Mouse (Mus musculus): ENCODE data around the gene Tmem44.
"Not testable (repeated sequence)": the region's sequence is repeated elsewhere in the genome, so short reads cannot be mapped to it uniquely, and the experiment has no call there.

Gene Tmem44

DNA sequence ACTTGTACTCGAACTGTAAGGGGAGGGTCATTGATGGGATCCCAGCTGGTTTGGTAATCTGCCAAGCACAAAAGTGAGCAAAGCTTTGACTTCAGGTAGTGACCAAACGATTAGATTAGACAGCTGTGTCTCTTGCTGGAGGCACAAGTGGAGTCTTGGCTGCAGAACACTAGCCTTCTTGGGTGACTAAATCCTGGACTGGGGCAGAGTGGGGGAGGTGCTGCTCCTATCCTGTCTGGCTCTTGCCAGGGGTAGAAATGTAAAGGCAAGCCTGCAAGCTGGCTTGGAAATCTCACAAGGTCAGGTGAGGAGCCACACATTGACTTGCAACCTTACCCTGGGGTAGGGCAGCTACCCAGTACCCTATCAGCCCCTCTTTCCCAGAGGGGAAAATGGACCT is 59.9 kb downstream of the Tmem44 start:
- DNase-seq, result no peak

DNA sequence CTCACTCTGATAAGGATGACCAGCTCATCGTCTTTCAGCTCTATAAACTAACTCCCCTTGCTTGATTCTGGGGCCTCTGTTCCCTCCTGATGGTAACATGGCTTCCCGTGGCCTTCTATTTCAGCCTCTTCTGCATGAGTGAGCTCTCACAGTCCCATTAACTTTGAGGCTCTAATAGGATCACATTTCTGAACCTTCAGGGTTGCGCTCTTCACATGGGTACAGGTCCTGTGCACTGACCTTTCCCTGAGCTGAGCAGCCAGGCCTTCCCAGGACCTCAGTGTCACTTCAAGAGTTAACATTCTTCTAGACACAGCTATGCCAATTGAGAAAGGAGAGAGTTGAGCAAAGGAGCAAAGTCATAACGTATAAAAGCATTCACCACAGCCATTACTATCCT is 60.3 kb downstream of the Tmem44 start:
- DNase-seq, result no peak

DNA sequence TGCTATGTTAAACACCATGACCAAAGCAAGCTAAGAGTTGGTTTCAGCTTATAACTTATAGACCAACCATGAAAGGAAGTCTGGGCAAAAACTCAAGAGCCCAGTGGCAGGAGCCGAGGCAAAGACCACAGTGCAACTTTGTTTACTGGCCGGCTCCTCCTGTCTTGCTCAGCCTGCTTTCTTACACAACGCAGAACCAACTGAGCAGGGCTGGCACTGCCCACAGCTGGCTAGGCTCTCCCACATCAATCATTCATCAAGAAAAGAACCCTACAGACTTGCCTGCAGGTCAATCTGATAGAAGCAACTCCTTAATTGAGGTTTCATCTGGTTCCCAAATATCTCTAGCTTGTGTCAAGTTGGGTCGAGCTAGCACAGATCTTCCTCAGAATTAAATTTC is 61.0 kb downstream of the Tmem44 start:
- DNase-seq, result no peak

DNA sequence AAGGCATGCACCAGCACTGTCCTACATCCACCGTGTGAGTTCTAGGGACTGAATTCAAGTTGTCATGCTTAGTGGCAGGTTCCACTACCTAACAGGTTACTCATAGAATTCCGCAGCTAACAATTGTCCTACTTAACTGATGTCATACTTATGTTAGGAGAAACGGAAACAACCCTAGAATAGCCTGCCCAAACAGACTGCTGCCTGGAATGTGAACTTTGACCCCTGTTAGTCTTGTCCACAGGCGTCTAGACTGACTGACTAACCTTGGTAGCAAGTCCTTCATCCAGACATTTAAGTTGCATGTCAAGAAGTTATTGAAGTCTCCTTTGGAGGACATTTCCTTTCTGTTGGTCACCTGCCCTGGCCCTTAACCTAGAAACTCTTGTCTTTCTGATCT is 64.1 kb downstream of the Tmem44 start:
- DNase-seq, result no peak

DNA sequence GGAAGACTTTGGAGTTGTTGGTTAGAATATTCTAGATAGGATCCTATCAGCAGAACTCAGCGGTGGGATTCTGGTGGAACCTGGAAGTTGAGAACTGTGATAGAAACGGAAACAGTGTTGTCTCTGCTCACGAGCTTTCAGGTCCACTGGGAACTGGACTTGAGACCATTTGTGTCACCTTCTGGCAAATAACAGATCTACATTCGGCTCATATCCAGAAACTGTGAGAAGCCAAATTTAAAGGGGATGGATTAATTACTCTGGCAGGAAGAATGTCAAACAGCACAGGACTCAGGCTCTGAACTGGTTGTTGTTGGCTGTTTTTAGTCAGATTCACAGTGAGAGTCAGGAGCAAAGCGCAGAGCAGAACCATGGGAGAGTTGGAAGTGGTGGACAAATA is 72.9 kb downstream of the Tmem44 start:
- no peak for DNase-seq

DNA sequence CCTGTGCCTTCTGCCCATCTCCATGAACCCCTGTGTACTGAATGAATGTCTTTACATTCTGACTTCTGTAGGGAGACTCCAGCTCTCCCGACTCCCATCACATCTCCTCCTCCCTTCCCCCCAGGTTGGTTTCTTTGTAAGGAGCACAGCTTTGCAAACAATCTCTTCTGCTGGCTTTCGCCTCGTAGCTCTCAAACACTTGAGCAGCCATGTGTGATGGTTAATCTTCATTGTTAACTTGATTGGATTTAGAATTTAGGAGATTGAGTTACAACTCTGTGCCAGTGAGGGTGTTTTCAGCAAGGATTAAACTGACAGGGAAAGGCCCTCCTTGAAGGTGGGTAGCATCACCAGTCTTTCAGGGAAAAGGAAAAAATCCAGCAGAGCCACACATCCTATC is 73.6 kb downstream of the Tmem44 start:
- DNase-seq, result no peak

DNA sequence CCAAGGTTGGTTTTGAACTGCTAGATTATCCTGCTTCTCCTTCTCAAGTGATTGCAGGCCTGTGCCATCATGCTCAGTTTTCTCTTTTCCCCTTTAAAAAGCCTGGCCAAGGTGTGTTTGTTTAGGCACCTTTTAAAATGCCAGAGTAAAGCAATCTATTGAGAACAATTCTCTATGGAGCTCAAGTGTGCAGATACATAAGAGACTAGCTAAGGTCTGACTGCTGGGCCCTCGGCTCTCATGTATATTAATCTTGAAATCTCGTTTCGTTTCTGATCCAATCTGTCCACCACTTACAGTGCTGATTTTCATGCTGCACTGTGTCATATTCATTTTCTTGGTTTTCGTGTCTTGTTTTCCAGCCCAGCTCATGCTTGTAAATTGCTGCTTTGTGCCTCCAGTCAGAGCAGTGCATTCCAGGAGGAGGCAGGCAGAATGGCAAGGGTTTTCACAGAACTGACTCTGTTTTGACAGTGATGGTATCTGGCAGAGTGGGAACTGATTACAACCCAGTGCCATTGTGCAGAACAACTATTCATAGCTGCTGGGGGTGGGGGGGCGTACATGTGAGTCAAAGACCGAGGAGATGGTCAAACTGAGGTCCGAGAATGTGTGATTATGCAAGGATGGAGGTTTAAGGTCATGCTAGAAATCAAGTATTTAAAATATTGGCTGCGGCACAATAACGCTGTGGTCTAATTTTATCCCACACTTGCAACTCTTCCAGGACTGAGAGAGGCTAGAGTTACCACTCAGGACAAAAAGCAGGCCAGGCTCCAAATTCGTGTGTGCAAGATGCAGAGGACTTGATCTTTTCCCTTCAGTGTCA is 74.8 kb downstream of the Tmem44 start:
- no peak for DNase-seq

DNA sequence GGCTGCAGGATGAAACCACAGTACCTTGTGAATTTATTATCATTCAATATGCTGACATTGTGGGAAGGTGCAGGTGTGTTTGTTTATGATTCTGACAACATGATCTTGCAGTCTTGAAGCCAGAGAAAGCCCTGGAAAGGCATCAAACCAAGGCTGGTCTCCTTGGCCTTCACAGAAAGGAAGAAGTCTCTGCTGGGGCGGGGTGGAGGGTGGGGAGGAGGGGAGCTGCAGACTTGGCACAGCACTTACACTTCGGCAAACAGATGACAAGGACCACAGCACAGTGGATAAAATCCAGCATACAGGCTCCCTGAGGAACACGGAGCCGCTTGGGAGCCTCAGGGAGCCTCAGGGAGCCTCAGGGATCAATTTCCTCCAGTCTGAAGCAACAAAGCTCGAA is 78.2 kb downstream of the Tmem44 start:
- DNase-seq, result no peak

DNA sequence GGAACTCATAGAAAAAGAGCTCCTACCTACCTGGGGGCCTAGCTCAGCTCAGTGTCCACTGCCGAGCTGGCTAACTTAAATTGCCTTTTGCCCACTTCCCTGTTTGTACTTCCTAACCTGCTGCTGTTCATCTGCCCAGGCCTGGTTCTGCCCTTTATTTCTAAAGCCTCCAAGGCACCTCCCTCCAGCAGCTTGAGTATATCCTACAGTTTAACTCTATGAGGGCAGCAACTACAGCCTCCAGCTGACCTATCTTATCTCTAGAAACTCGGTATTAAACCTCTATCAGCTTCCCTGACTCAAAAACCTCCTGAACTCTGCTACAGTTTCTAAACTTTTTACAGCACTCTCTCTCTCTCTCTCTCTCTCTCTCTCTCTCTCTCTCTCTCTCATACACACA is 78.7 kb downstream of the Tmem44 start:
- DNase-seq, result no peak

DNA sequence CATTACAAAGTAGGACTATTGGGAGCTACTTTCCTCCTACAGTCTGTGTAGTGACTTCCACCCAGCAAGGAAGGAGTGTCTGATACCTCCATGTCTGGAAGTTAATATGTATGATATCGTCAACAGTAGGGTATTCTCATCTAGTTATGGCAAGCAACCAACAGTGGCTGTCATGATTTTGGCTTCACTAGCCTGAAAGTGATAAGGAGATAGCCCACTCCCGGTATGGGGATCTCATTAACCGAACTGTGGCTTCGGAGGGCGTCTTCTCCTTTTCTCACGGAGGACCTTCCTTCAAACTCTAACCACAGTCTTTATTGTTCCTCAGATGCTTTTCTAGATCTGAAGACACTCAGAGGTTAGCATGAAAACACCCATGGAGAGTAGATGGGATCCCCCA is 81.7 kb downstream of the Tmem44 start:
- DNase-seq, result no peak

DNA sequence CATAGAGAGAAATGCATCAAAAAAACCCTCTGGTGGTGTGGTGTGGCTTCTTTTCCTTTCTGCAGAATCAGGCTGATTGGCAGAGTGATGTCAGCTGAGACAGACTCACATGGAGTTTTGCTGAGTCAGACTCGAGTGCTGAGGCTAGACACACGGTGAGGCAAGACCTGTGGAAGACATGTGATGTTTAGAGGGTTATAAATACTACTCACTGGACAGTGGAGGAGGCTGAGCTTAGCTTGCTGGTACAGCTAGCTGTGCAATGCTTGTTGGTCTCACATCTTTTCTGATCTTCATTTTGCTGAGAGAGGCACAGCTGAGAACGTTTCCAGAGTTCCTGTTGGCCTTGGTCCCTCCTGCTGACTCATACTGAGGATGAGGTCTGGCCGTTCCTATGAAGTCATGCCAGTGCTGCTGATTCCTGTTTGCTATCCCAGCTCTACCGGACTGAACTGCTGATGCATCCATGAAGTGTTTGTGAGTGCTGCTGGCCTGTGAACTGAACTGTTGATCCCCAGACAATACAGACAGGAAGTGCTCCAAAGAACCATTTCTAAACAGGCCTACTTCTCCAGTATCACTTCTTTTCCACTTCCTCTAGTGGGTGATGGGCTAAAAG is 84.9 kb downstream of the Tmem44 start:
- DNase-seq, result no peak

DNA sequence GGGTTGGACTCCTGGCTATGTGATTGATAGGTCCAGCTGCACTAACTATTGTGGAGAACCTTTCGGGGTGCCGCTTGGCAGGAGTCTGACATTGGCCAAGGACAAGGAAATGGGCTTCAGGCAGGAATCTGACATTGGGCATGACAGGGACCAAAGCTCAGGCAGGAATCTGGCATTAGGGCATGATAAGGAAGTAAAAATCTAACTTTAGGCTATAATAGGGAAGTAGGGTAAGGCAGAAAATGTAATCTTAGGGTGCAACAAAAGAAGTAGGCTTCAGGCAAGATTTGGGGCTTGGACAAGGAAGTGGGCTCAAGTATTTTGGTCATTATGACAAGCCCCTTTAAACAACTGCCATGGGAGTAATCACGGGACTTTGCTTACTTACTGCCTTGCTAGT is 85.9 kb downstream of the Tmem44 start:
- DNase-seq, result not testable (repeated sequence)
